Mouse (Mus musculus) urinary bladder, postnatal 25 days (tissue): ENCODE data around the gene Hist1h3e.
"Not testable (repeated sequence)": the region's sequence is repeated elsewhere in the genome, so short reads cannot be mapped to it uniquely, and the experiment has no call there.

Experiments
- DNase-seq: peaks from one replicate; pipeline ENCODE4 v3.0.0; 2022; ENCODE audit warnings: low spot score

Gene Hist1h3e

DNA sequence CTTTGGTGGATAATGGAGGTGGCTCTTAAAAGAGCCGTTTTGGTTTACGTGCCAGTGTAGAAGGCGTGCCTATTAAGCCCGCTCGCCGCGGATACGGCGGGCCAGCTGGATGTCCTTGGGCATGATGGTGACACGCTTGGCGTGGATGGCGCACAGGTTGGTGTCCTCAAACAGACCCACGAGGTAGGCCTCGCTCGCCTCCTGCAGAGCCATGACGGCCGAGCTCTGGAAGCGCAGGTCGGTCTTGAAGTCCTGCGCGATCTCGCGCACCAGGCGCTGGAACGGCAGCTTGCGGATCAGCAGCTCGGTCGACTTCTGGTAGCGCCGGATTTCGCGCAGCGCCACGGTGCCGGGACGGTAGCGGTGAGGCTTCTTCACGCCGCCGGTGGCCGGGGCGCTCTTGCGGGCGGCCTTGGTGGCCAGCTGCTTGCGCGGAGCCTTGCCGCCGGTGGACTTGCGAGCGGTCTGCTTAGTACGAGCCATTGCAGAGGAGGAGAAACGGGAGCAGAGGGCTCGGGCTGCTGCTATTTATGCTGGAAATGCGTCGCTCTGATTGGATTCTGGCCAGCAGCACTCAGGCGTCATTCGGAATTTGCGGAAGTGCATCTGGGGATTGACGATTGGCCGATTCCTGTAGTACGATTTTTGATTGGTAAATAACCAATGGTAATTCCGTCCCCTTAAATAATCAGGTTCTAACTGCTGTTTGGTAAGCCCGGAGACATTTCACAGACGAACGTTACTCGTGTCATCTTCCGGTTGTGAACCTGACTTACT, at the start of gene Hist1h3e:
TSS of gene Hist1h3e (minus strand) at position 487 of the 777 bp plus-strand sequence.
- peak; percentile 83 for DNase-seq

DNA sequence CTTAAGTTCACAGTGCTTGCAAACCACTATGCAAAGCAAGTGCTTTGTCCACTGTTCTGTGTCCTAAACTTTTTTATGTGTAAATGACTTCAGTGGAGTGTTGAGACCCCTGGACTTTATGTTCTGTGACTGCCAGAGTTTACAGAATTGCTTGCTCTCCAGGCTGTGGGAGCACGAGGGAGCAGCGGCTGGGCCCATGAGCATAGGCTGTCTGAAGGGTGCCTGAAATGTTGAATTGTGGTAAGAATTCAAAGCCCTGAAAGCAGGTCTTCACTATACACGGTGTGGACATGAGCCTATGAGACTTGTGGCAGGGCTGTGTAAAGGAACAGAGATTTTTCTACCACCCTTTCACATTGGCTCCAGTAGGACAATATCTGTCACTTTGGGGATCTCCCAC, 49.5 kb upstream of the Hist1h3e start:
- no peak for DNase-seq

DNA sequence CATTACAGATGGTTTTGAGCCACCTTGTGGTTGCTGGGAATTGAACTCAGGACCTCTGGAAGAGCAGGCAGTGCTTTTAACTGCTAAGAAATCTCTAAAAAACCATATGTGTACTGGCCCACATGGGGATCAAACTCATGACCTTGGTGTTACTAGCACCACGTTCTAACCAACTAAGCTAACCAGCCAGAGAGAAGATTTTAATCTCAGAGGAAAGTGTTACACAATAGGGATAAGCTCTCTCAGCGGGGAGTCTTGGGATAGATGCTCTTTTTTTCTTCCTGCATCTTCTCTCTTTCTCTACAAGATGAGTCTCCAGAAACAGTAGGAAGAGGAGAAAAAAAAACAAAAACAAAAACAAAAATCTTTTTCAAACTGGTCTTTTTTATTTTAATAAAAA, 48.2 kb upstream of the Hist1h3e start:
- no peak for DNase-seq

DNA sequence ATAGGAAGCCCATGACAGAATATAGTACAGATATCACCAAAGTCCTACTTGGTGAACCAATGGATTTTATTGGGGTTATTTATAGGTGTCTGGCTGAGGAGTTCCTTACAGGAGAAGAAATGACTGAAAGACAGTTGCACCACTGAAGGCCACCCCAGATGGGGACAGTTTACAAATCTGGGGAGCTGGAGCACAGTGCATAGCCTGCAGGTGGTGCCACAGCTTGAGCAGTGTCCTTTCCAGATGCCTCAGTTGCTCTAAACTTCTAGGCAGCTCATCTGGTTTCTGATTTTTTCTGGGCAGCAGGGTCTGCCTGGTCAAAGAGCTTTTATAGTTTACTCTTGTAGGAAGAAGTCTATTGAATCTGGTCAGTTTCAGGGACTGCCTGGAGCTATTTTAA, 47.7 kb upstream of the Hist1h3e start:
- no peak for DNase-seq

DNA sequence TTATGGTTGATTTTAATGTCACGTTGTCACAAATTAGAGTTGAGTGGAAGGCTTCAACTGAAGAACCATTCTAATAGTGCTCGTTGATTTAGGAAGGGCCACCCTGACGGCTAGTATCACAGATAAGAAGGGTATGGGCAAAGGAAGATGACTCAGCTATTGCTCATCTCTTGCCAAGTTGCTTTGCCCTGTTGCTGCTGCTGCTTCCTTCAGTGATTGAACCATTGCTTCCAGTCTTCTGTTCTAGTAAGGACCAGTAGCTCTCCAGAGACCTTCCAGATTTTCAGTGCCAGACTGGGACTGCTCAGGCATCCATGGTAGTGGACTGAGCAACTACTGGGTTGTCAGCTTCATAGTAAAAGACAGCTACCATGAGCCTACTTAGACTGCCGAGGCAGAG, 47.0 kb upstream of the Hist1h3e start:
- no peak for DNase-seq

GRCm38 (mm10) chr13:23605052-23605451, 42.9 kb upstream of the Hist1h3e start:
- DNase-seq, result no peak

GRCm38 (mm10) chr13:23604452-23604851, 42.3 kb upstream of the Hist1h3e start:
- no peak for DNase-seq

GRCm38 (mm10) chr13:23603182-23603699, 41.1 kb upstream of the Hist1h3e start:
- no peak for DNase-seq

- DNase-seq, result peak; percentile 83
These were observed 35.8 kb upstream of the Hist1h3e start for GRCm38 (mm10) chr13:23597957-23598356.

DNA sequence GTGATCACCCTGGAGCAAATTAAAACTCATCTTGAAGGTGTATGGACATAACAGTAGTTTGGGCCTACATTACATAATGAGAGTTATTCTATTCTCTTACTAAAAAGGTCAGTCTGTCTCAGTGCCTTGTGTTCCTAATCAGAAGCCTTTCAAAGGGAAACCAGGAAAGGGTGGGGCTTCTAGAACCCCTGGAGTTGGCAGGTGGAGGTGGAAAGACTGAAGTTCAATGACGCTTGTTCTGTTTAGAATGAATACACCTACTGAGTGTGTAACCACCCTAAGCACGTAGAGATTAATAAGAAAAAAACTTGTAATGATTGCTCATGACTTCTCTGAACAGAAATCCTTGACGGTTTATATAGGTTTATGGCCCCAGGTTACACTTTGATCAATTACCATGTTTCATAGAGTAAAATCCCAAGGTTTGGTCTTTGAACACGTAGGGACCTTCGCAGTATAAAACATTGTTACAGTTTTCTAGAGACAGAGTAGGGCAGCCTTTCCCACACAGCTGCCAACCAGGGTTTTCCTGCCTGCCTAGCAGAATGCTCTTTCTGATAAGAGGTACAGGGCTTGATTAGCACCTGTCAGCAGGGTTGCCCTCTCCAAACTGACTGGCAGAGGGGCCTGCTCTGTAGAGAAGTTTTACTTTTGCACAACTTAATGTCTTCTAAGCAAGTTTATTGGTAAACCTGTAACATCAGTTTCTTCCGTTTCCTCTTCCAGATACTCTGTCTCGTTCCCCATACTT, 33.6 kb upstream of the Hist1h3e start:
- DNase-seq, result no peak

DNA sequence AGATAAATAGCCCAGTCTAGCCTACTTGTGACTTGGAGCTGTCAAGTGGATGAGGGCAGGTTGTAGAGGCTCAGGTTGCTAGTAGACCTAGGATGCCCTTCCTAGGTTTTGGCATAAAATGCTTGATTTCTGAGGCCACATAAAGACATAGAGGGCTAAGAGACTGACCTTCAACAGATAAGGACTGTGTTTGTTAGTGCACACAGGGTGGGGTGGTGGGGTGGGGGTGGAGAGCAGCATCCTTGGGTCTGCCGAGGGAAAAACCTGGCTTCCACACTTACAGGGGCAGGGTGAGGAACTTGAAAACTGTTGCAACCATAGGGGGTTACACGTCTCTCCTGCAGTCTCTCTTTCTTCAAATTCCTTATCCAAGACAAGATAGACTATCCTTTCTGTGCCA, 33.0 kb upstream of the Hist1h3e start:
- DNase-seq, result no peak

GRCm38 (mm10) chr13:23593051-23593770, 31.0 kb upstream of the Hist1h3e start:
- DNase-seq, result no peak

- DNase-seq, result no peak
These were observed 30.4 kb upstream of the Hist1h3e start for GRCm38 (mm10) chr13:23592614-23593013.

DNA sequence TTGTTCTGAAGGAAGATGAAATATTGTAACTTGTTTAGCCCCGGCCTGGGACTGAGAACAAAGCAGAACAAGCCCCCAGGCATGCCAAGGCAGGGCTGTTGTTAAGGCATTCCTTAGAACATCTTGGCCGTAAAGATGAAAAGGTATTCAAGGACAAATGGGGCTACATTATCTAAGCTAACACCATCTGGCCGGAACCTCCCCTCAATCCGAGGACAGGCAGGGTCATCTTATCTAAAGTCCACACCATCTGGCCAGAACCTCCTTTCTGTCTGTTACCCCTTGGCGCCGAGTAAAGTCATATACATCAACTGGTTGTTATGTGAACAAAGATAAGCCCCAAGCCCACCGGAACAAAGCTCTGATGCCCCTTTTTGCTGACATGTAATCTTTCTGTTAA, 29.7 kb upstream of the Hist1h3e start:
- not testable (repeated sequence) for DNase-seq

- no peak for DNase-seq
These were observed 29.0 kb upstream of the Hist1h3e start for GRCm38 (mm10) chr13:23591206-23591605.

GRCm38 (mm10) chr13:23586940-23587225, 24.7 kb upstream of the Hist1h3e start:
- no peak for DNase-seq

GRCm38 (mm10) chr13:23586099-23586939, 24.1 kb upstream of the Hist1h3e start:
- DNase-seq, result no peak

GRCm38 (mm10) chr13:23585442-23586098, 23.4 kb upstream of the Hist1h3e start:
- DNase-seq, result peak; percentile 51

DNA sequence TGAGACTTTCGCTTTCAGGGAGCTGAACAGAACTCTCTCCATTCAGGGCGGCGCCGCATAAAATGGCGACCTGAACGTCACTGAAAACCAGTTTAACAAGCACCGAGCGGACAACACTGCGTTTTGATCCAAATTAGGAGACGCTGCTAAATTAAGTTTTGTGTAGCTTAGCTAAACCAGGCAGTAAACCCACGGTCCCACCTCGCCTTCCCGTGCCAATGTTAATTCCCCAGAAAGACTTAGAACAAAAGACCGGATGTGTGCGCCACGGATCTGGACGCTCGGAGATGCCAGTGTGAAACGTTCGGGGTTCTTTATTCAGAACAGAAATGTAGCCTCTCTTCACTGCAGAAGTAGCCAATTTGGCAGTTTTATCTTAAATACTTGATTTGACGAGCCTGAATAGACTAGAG, 22.9 kb upstream of the Hist1h3e start:
- DNase-seq, result peak; percentile 65

DNA sequence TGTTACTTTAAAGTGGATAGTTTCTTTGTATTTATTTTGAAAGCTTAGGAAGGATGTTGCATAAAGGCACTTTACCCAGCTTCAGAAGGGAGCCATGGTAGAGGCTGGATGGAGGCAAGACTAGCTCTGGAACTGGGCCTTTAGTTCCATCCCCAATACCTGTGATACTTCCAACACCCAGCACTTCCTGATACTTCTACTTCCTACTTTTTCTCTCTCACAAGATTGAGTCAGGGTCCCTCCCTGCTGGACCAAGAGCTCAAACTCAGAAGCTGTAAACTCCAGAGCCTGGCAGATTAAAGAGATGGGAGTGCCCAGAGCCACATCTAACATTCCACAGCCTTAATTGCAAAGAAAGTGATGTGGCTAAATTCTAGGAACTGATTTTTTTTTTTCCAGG, 22.2 kb upstream of the Hist1h3e start:
- DNase-seq, result no peak

DNA sequence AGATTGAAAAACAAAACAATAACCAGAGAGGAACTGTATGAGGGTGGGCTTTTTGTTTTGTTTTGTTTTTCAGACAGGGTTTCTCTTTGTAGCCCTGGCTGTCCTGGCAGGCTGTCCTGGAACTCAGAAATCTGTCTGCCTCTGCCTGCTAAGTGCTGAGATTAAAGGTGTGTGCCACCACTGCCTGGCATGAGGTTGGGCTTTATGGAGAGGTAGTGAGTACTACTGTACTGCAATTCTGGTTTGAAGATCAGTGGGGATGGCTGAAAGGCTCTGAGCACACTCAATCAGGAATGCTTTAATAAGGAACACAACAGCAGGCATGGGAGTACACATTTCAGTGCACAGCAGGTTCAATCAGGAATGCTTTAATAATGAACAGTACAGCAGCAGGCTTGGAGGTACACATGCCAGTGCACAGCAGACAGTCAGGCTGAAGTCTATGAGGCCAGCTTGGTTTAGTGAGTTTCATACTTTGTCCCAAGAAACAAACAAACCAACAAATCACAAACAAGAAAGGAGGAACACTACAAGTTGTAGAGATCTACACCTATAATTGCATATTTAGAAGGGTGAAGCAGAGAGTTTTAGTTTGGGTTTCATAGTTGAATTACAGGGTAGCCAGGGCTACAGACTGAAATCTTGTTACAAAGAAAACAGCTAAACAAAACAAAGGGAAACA, 21.4 kb upstream of the Hist1h3e start:
- no peak for DNase-seq
